Mouse (Mus musculus): ENCODE data around the gene Psg17. TPM values are rescaled to one million over a fixed set of nuclear protein-coding genes. Genes with fewer than 3 reads are reported as not detected.

The Psg17 gene
- polyA plus RNA-seq (2012; rRNA removed) = 0.41 and 0.78 TPM in 2 replicates

DNA sequence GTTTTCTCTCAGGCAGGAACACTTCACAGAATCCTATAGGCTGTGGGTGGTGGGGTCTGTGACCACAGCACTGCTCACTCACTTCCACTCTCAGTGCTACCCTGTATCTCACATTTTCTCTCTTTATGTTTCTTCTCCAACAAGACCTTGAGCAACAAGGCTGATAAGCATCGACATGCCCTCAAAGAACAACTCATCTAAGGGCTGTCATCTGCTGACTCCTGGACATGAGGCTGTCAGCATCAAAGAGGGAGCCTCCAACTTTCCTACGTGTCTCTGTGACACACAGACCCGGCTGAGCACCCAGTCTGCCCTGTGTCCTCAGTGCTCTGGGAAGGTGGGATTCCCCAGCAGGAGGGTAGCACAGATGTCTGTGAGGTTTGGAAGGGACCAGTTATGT is at the start of gene Psg17:
Gene Psg17 (minus strand): TSS at position 101 of the 400 bp plus-strand sequence.

DNA sequence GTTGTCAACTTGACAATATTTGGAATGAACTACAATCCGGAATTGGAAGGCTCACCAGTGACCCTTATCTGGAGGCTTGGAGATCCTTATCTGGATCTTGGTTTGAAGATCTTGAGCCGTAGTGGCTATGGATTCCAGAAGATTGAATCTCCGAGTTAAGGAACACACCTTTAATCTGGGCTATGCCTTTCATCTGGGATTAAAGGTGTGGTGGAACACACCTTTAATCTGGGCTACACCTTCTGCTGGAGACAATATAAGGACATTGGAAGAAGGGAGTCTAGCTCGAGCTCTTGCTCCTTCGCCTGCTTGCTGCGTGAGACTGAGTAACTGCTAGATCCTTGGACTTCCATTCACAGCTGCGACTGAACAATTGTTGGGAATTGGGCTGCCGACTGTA is 49.6 kb upstream of the Psg17 start, which contains the start of gene Pglyrp1:
Gene Pglyrp1 (plus strand): TSS at position 301 of the 400 bp plus-strand sequence.

DNA sequence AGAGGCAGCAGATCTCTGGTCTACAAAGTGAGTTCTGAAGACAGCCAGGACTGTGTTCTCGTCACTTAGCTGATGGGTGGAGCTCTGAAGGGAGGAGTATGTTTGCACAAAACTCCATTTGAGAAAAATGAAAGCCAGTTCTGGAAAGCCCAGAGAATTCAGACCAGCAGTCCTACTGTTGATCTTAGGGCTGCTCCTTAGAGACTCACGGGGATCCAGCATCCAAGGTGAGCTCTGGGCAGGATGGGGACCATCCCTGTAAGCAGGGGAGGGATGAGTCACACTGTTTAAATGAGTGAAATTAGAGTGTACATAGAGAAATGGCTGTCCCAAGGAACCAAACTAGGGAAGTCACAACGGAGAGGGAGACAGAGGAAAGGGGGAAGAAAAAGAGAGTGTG is 18.5 kb upstream of the Psg17 start, which contains the start of gene Mill2:
Gene Mill2 (plus strand): TSS at position 102 of the 400 bp plus-strand sequence.

DNA sequence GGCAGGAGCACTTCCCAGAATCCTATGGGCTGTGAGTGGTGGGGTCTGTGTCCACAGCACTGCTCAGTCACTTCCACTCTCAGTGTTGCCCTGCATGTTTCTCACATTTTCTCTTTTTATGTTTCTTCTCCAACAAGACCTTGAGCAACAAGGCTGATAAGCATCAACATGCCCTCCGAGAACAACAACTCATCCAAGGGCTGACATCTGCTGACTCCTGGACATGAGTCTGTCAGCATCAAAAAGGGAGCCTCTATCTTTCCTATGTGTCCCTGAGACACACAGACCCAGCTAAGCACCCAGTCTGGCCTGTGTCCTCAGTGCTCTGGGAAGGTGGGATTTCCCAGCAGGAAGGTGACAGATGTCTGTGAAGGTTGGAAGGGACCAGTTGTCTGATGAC is 23.0 kb downstream of the Psg17 start, which contains the start of gene Psg19:
Gene Psg19 (minus strand): TSS at position 101 of the 400 bp plus-strand sequence.

Other genes starting within 250 kb of the Psg17 start
- gene Psg23, start 205.1 kb downstream of the Psg17 start, polyA plus RNA-seq (2012; rRNA removed) = not detected in 2 replicates
- gene Psg21, start 164.9 kb downstream of the Psg17 start, polyA plus RNA-seq (2012; rRNA removed) = not detected in 2 replicates
- gene Psg20, start 135.4 kb downstream of the Psg17 start, polyA plus RNA-seq (2012; rRNA removed) = 0.18 and 0.20 TPM in 2 replicates
- not detected in 2 replicates for gene Psg22, start 103.5 kb downstream of the Psg17 start, polyA plus RNA-seq (2012; rRNA removed)
- not detected in 2 replicates for gene Psg19, start 23.1 kb downstream of the Psg17 start, polyA plus RNA-seq (2012; rRNA removed)
- 9.3 and 10.4 TPM in 2 replicates for gene Mill2, start 18.4 kb upstream of the Psg17 start, polyA plus RNA-seq (2012; rRNA removed)
- gene Pglyrp1, start 49.7 kb upstream of the Psg17 start, polyA plus RNA-seq (2012; rRNA removed) = 69.1 and 85.2 TPM in 2 replicates
- 33.0 and 34.0 TPM in 2 replicates for gene Ccdc61, start 88.8 kb upstream of the Psg17 start, polyA plus RNA-seq (2012; rRNA removed)
- gene Nova2, start 104.3 kb upstream of the Psg17 start, polyA plus RNA-seq (2012; rRNA removed) = 1.1 and 1.2 TPM in 2 replicates
- 1.5 and 1.7 TPM in 2 replicates for gene Nanos2, start 165.8 kb upstream of the Psg17 start, polyA plus RNA-seq (2012; rRNA removed)
- gene Mypop, start 169.6 kb upstream of the Psg17 start, polyA plus RNA-seq (2012; rRNA removed) = 27.5 and 29.2 TPM in 2 replicates
- 68.3 and 79.2 TPM in 2 replicates for gene Irf2bp1, start 182.4 kb upstream of the Psg17 start, polyA plus RNA-seq (2012; rRNA removed)
- gene Foxa3, start 201.9 kb upstream of the Psg17 start, polyA plus RNA-seq (2012; rRNA removed) = 2.9 and 5.5 TPM in 2 replicates
- 143 and 147 TPM in 2 replicates for gene Sympk, start 202.8 kb upstream of the Psg17 start, polyA plus RNA-seq (2012; rRNA removed)
- gene Rsph6a, start 233.1 kb upstream of the Psg17 start, polyA plus RNA-seq (2012; rRNA removed) = 0.09 TPM in 1 of 2 replicates, not detected in the other